Mouse (Mus musculus) C2C12 (cell line): Measurements from ENCODE around the gene Prdm10. TPM values are rescaled to one million over a fixed set of nuclear protein-coding genes. Genes with fewer than 3 reads are reported as not detected.

ENCODE experiments used
- H3K27me3 ChIP-seq: one replicate; pipeline ENCODE4 v1.6.1; 2011; ENCODE audit not compliant: control insufficient read depth, insufficient read depth, insufficient read length
- H3K36me3 ChIP-seq: one replicate; pipeline ENCODE4 v1.6.1; 2011; ENCODE audit not compliant: control insufficient read depth, insufficient read depth
- H3K4me3 ChIP-seq: one replicate; pipeline ENCODE4 v1.5.1; 2011; ENCODE audit warnings: mild to moderate bottlenecking, control low read depth; ENCODE audit not compliant: poor library complexity, insufficient read depth, severe bottlenecking
- H3K79me2 ChIP-seq: one replicate; pipeline ENCODE4 v1.6.1; 2011; ENCODE audit not compliant: control insufficient read depth, insufficient read depth
- H3K79me3 ChIP-seq: one replicate; pipeline ENCODE4 v1.6.1; 2011; ENCODE audit warnings: low read depth, control low read depth
- H3ac ChIP-seq: one replicate; pipeline ENCODE3; 2011; ENCODE audit warnings: low read depth; ENCODE audit not compliant: control insufficient read depth, insufficient read length
- CEBPB ChIP-seq: IDR thresholded peaks from one replicate; pipeline ENCODE4 v1.6.1; 2011; ENCODE audit warnings: low read depth, mild to moderate bottlenecking, control low read depth, moderate library complexity
- CTCF ChIP-seq: IDR thresholded peaks from one replicate; pipeline ENCODE4 v1.5.1; 2011; ENCODE audit not compliant: control insufficient read depth, insufficient read depth, insufficient read length
- FOSL1 ChIP-seq: IDR thresholded peaks from one replicate; pipeline ENCODE4 v1.8.0; 2011; ENCODE audit warnings: mild to moderate bottlenecking, low read length; ENCODE audit not compliant: poor library complexity, insufficient read depth, severe bottlenecking
- MAX ChIP-seq: IDR thresholded peaks from one replicate; pipeline ENCODE4 v1.6.1; 2011; ENCODE audit warnings: mild to moderate bottlenecking, control low read depth
- MYOD1 ChIP-seq: IDR thresholded peaks from one replicate; pipeline ENCODE4 v1.6.1; 2011; ENCODE audit warnings: low read depth; ENCODE audit not compliant: control insufficient read depth, insufficient read length
- MYOG ChIP-seq: IDR thresholded peaks from one replicate; pipeline ENCODE4 v1.6.1; 2011; ENCODE audit not compliant: control insufficient read depth, insufficient read length; ENCODE audit errors: extremely low read depth
- USF1 ChIP-seq: IDR thresholded peaks from one replicate; pipeline ENCODE4 v1.6.1; 2011; ENCODE audit warnings: low read depth, mild to moderate bottlenecking, control low read depth, moderate library complexity
- polyA plus RNA-seq: library from polyadenylated mRNA; unstranded; fragments of >200 nt; fragmentation: generic; extraction: Trizol; gene quantifications from one replicate; pipeline ENCODE4 v1.2.1, GENCODE M21; 2012; ENCODE audit warnings: missing spikeins

Gene Prdm10
- polyA plus RNA-seq, 1 experiment: 2.5 TPM

DNA sequence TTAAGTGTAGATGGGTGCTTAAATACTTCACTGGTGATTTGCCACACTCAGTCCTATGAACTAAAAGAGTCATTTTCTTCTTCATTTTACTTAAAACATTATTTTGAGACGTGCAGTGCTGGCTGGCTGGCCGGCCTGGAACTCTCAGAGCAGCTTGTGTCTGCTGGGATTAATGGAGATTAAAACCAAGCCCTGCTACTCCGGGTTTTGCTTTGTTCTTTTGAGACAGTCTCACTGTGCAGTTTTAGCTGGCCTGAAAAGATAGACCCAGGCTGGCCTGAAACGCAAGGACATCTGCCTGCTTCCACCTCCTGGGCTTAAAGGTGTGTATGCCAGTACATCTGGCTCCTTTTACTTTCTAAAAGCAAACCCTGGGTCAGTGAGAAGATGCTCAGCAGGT lies 2.2 kb downstream of the Prdm10 start:
- TF ChIP-seq FOSL1: no peak
- no peak for TF ChIP-seq MAX
- TF ChIP-seq USF1: no peak
- no peak for TF ChIP-seq CEBPB
- TF ChIP-seq CTCF: no peak
- TF ChIP-seq MYOD1: no peak
- TF ChIP-seq MYOG: no peak
- Histone ChIP-seq H3K36me3 (no peaks in the 10 kb centered on the region), H3K4me3 (no peak overlapping the region), H3K79me2 (peaks cover 52% of the 10 kb centered on the region), H3ac (no peak overlapping the region), H3K79me3 (peaks cover 22% of the 10 kb centered on the region), H3K27me3 (no peaks in the 10 kb centered on the region)

- no peak overlapping the region for H3ac ChIP-seq
- H3K79me3 ChIP-seq: peaks cover 22% of the 10 kb centered on the region
These were observed 2.7 kb downstream of the Prdm10 start for GRCm38 (mm10) chr9:31283044-31283443.

GRCm38 (mm10) chr9:31283911-31284310 lies 3.6 kb downstream of the Prdm10 start:
- TF ChIP-seq CTCF (no peak), MYOG (no peak), USF1 (no peak), CEBPB (no peak), MYOD1 (no peak), FOSL1 (no peak), MAX (no peak)
- no peaks in the 10 kb centered on the region for H3K27me3 ChIP-seq
- H3K4me3 ChIP-seq: no peak overlapping the region
- H3K79me3 ChIP-seq: peaks cover 22% of the 10 kb centered on the region
- H3ac ChIP-seq: no peak overlapping the region
- no peaks in the 10 kb centered on the region for H3K36me3 ChIP-seq
- H3K79me2 ChIP-seq: peaks cover 52% of the 10 kb centered on the region

More at GRCm38 (mm10) chr9:31283044-31283443, 2.7 kb downstream of the Prdm10 start:
- H3K4me3 ChIP-seq: no peak overlapping the region
- no peaks in the 10 kb centered on the region for H3K27me3 ChIP-seq
- H3K79me2 ChIP-seq: peaks cover 52% of the 10 kb centered on the region
- H3K36me3 ChIP-seq: no peaks in the 10 kb centered on the region
- no peak for TF ChIP-seq CTCF

GRCm38 (mm10) chr9:31290201-31290862 lies 10.0 kb downstream of the Prdm10 start:
- Histone ChIP-seq H3K4me3 (no peak overlapping the region), H3K27me3 (no peaks in the 10 kb centered on the region), H3K79me3 (peaks cover 7% of the 10 kb centered on the region), H3K36me3 (no peaks in the 10 kb centered on the region), H3ac (no peak overlapping the region), H3K79me2 (peaks cover 15% of the 10 kb centered on the region)
- TF ChIP-seq MYOG: no peak
- TF ChIP-seq CTCF: no peak
- TF ChIP-seq USF1: no peak
- no peak for TF ChIP-seq MYOD1
- no peak for TF ChIP-seq CEBPB
- no peak for TF ChIP-seq FOSL1
- no peak for TF ChIP-seq MAX

DNA sequence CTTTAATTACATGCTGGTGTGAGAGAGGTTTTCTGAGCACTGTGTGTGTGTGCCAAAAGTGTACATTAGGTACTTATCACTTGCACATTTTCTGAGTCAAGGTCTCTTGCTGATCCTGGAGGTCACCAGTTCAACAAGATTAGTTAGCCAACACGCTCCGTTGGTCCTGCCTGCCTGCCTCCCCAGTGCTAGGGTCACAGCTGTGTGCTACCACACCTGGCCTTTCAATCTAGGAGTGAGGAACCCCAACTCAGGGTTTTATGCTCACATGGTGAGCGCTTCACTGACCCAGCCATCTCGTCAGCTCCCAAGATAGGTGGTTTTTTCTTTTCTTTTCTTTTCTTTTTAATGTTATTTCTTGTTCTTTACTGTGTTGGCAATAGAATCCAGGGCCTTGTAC lies 11.6 kb downstream of the Prdm10 start:
- H3ac ChIP-seq: no peak overlapping the region
- no peaks in the 10 kb centered on the region for H3K27me3 ChIP-seq
- TF ChIP-seq MYOD1 (no peak), CEBPB (no peak), FOSL1 (no peak), MYOG (no peak), CTCF (no peak), MAX (no peak), USF1 (no peak)
- no peak overlapping the region for H3K4me3 ChIP-seq
- H3K36me3 ChIP-seq: no peaks in the 10 kb centered on the region
- peaks cover 11% of the 10 kb centered on the region for H3K79me3 ChIP-seq
- H3K79me2 ChIP-seq: peaks cover 20% of the 10 kb centered on the region

GRCm38 (mm10) chr9:31293208-31293607 lies 12.9 kb downstream of the Prdm10 start:
- Histone ChIP-seq H3K27me3 (no peaks in the 10 kb centered on the region), H3K36me3 (no peaks in the 10 kb centered on the region), H3K79me2 (peaks cover 20% of the 10 kb centered on the region), H3K4me3 (no peak overlapping the region), H3K79me3 (peaks cover 11% of the 10 kb centered on the region), H3ac (no peak overlapping the region)
- no peak for TF ChIP-seq MAX
- TF ChIP-seq MYOD1: no peak
- no peak for TF ChIP-seq CEBPB
- TF ChIP-seq CTCF: no peak
- no peak for TF ChIP-seq FOSL1
- no peak for TF ChIP-seq USF1
- TF ChIP-seq MYOG: no peak
